Mouse (Mus musculus) spleen, adult 2 months (tissue): ENCODE data around the gene Rgcc. TPM values are rescaled to one million over a fixed set of nuclear protein-coding genes. Genes with fewer than 3 reads are reported as not detected.
A peak's percentile ranks its signal among the peaks of the same experiment; 100 is the strongest.

Source experiments
- DNase-seq, 2 experiments: peaks; one replicate each; pipeline versions ENCODE4 v3.0.0 to v3.0.0-alpha.2; 2012 to 2021; ENCODE audit warnings: low spot score in 2 of 2, low read depth in 1 of 2
- H3K27ac ChIP-seq: fragments of 200-500 bp; 2 replicates; pipeline ENCODE4 v1.5.1; 2012; ENCODE audit warnings: low read length, inconsistent platforms; ENCODE audit not compliant: insufficient read depth
- H3K27me3 ChIP-seq: fragments of 200-500 bp; 2 replicates; pipeline ENCODE4 v1.6.1; 2012; ENCODE audit warnings: mild to moderate bottlenecking, moderate library complexity, low read length, inconsistent platforms; ENCODE audit not compliant: control insufficient read depth, insufficient read depth
- H3K36me3 ChIP-seq: fragments of 200-500 bp; 2 replicates; pipeline ENCODE4 v1.6.1; 2012; ENCODE audit warnings: mild to moderate bottlenecking, low read length, inconsistent platforms; ENCODE audit not compliant: control insufficient read depth, insufficient read depth
- H3K4me1 ChIP-seq: fragments of 200-500 bp; 2 replicates; pipeline ENCODE4 v1.6.1; 2011; ENCODE audit warnings: inconsistent platforms; ENCODE audit not compliant: control insufficient read depth, insufficient read depth, insufficient read length
- H3K4me3 ChIP-seq: fragments of 200-500 bp; 2 replicates; pipeline ENCODE4 v1.5.1; 2011; ENCODE audit warnings: mild to moderate bottlenecking, inconsistent platforms; ENCODE audit not compliant: insufficient read depth, insufficient read length; ENCODE audit errors: extremely low read depth
- CTCF ChIP-seq: fragments of 200-500 bp; IDR thresholded peaks from 2 replicates; pipeline ENCODE4 v1.5.1; 2011; ENCODE audit warnings: mild to moderate bottlenecking, inconsistent platforms; ENCODE audit not compliant: insufficient read depth, insufficient read length, insufficient replicate concordance; ENCODE audit errors: extremely low read depth
- POLR2A ChIP-seq: fragments of 200-500 bp; IDR thresholded peaks from 2 replicates; pipeline ENCODE4 v1.6.1; 2011; ENCODE audit warnings: low read depth, low read length, inconsistent platforms
- WGBS: fragments of 180-500 bp; shearing (Covaris S2); methylation state at CpG from one replicate; pipeline ENCODE4 v1.1.7; 2018; 5-methylcytosine and 5-hydroxymethylcytosine counted together
- polyA plus RNA-seq: library from polyadenylated mRNA; depleted of rRNA; stranded (reverse); fragments of >200 nt; gene quantifications from 2 replicates; pipeline ENCODE4 v1.2.3, GENCODE M21; 2012

Rgcc gene
- polyA plus RNA-seq, 1 experiment: 57.6 TPM

- Histone ChIP-seq H3K4me1 (peaks cover 3% of the 10 kb centered on the region), H3K36me3 (no peaks in the 10 kb centered on the region), H3K27ac (no peak overlapping the region), H3K27me3 (no peaks in the 10 kb centered on the region), H3K4me3 (no peak overlapping the region)
- TF ChIP-seq POLR2A (no peak), CTCF (no peak)
- WGBS: 61% methylated on average over 2 of the region's 2 CpGs
- no peak for DNase-seq
These were observed 1.7 kb upstream of the Rgcc start for GRCm38 (mm10) chr14:79303150-79303549.

- Histone ChIP-seq H3K4me3 (peak overlapping the region; percentile 61), H3K27me3 (no peaks in the 10 kb centered on the region), H3K27ac (peak overlapping the region; percentile 61), H3K36me3 (no peaks in the 10 kb centered on the region), H3K4me1 (peaks cover 5% of the 10 kb centered on the region)
- WGBS: under 1% methylated on average over 52 of the region's 52 CpGs
- TF ChIP-seq POLR2A (no peak), CTCF (no peak)
- DNase-seq: peak in 1 of 2 experiments; percentile 23
These were observed 649 bp downstream of the Rgcc start for GRCm38 (mm10) chr14:79300641-79301350.

- H3K4me1 ChIP-seq: peaks cover 5% of the 10 kb centered on the region
- H3K36me3 ChIP-seq: no peaks in the 10 kb centered on the region
- peak overlapping the region; percentile 61; the same call in 1 of the 2 replicates for H3K4me3 ChIP-seq
- H3K27me3 ChIP-seq: no peaks in the 10 kb centered on the region
- H3K27ac ChIP-seq: no peak overlapping the region
- DNase-seq: no peak
- no peak for TF ChIP-seq CTCF
- no peak for TF ChIP-seq POLR2A
- 49% methylated on average over 6 of the region's 6 CpGs for WGBS
These were observed 1.6 kb downstream of the Rgcc start for GRCm38 (mm10) chr14:79299796-79300195.

DNA sequence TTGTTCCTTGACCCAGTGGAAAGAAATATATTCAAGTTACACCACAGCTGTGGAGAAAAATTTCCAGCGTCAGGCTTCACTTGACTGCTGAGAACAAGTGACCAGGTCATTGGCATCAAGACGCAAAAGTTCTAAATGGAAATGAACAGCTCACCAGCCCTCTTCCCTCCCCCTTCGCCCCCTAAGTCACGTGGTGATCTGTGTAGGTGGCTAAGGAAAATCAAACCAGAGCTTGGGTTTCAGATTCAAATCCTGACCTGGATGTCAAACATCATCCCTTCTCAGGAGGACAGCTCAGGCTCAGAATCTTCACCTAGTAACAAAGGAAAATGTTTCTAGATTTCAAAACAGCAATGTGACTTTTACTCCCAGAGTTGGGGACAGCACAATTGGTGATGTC, 2.2 kb downstream of the Rgcc start:
- TF ChIP-seq CTCF (no peak), POLR2A (no peak)

GRCm38 (mm10) chr14:79298314-79298992, 3.0 kb downstream of the Rgcc start:
- Histone ChIP-seq H3K27me3 (no peaks in the 10 kb centered on the region), H3K36me3 (no peaks in the 10 kb centered on the region), H3K4me1 (peaks cover 11% of the 10 kb centered on the region), H3K27ac (no peak overlapping the region), H3K4me3 (no peak overlapping the region)
- TF ChIP-seq CTCF: no peak
- WGBS: 66% methylated on average over 7 of the region's 7 CpGs
- no peak for DNase-seq

More for the DNA sequence above, 2.2 kb downstream of the Rgcc start:
- H3K4me3 ChIP-seq: no peak overlapping the region
- WGBS: 62% methylated on average over 4 of the region's 4 CpGs
- DNase-seq: no peak
- H3K4me1 ChIP-seq: peaks cover 5% of the 10 kb centered on the region
- H3K36me3 ChIP-seq: no peaks in the 10 kb centered on the region
- no peak overlapping the region for H3K27ac ChIP-seq
- no peaks in the 10 kb centered on the region for H3K27me3 ChIP-seq

GRCm38 (mm10) chr14:79296836-79297235, 4.6 kb downstream of the Rgcc start:
- Histone ChIP-seq H3K27me3 (no peaks in the 10 kb centered on the region), H3K27ac (no peak overlapping the region), H3K4me1 (peaks cover 11% of the 10 kb centered on the region), H3K4me3 (no peak overlapping the region), H3K36me3 (no peaks in the 10 kb centered on the region)
- TF ChIP-seq POLR2A (no peak), CTCF (no peak)
- no peak for DNase-seq
- 16% methylated on average over 5 of the region's 5 CpGs for WGBS

DNA sequence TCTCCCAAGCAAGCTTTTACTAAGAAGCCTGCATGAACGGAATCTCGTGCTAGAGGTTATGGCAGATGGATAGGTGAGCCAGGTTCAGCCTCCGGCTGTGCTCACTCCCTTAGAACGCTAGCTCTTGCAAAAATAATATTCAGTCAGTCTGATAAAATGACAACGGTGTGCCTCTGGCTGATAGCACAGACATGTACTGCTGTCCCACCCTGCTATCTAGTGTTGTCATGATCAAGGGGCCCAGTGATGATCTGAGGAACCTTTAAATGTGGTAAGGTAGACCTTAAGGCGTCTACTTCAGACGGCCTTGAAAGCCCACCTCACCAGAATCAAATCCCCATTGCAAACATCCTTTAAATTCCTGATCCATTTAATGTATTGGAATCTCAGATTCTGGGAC, 5.2 kb downstream of the Rgcc start:
- Histone ChIP-seq H3K36me3 (no peaks in the 10 kb centered on the region), H3K27me3 (no peaks in the 10 kb centered on the region), H3K4me1 (peaks cover 11% of the 10 kb centered on the region), H3K27ac (no peak overlapping the region), H3K4me3 (no peak overlapping the region)
- no peak for TF ChIP-seq POLR2A
- TF ChIP-seq CTCF: no peak
- DNase-seq: no peak
- WGBS: 64% methylated on average over 7 of the region's 7 CpGs
